Mouse (Mus musculus): Measurements from ENCODE around the gene Mansc4. TPM values are rescaled to one million over a fixed set of nuclear protein-coding genes. Genes with fewer than 3 reads are reported as not detected.

Mansc4 gene
- total and polyA plus RNA-seq, 3 experiments, result 0.21 TPM; not detected in 2

DNA sequence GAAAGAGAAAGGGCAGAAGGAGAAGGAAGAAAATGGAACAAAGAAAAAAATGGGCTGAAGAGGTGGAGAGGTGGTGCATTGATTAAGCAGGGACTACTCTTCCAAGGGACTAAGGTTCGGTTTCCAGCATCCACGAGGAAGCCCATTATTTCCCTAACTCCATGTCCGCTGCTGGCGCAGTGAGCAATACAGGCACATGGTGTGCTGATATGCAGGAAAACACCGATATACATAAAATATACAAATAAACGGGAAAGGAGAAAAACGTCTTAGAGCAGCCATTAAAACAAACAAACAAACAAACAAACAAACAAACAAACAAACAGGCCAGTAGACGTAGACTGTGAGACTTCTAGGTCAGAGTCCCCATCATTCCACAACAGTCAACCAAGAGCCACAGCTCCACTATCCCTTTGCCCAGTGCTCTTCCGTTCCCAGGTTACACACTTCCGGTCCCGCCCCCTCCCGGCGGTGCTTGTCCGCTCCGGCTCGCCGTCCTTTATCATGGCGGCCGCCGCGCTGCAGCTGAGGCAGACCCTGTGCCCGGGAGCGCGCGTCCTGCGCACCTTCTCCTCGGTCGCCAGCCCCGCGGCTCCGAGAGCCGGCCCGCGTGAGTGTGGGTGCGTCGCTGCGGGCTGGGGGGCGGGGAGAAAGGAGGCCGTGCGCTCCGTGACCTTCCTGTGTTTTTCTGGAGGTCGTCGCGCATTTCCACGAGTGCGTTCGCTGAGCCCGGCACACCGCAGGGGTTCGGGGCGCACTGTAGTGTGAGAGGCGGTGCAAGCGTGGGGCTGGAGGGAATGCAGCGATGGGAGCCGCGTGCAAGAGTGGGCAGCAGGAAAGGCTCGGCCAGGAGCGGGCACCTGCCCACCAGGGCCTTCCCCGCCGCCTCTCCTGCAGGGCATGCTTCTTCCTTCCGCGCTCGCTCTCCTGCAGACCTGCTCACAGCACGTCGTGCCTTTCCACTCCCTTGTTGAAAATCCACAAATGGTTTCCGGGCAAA lies 44.2 kb downstream of the Mansc4 start, which contains the start of gene Mrps35 (continued):
- peak; percentile 48 for TF ChIP-seq CHD1 (IDR thresholded peaks at IDR 0.05; ENCODE audit: low read depth, low read length)
- TF ChIP-seq SMC3 (IDR thresholded peaks at IDR 0.05; ENCODE audit: low read depth, low read length), result no peak; the same call in 1 of the 2 replicates
- TF ChIP-seq ZMIZ1 (IDR thresholded peaks at IDR 0.05; ENCODE audit: low read depth, low read length), result peak; percentile 90
- TF ChIP-seq TAL1 (IDR thresholded peaks at IDR 0.05; ENCODE audit: low read length), result no peak
- peak; percentile 76 for TF ChIP-seq MAX (IDR thresholded peaks at IDR 0.05; ENCODE audit: low read length)
- TF ChIP-seq TCF12 (IDR thresholded peaks at IDR 0.05; ENCODE audit: low read depth, low read length), result peak; percentile 86
- TF ChIP-seq POLR2AphosphoS5 (IDR thresholded peaks at IDR 0.05; ENCODE audit: borderline replicate concordance, low read depth, low read length), result no peak; the same call in 1 of the 2 replicates
- TF ChIP-seq ELF1 (IDR thresholded peaks at IDR 0.05; ENCODE audit: low read depth, low read length), result peak; percentile 81
- no peak for TF ChIP-seq MEF2A (IDR thresholded peaks at IDR 0.05; ENCODE audit: extremely low read depth, insufficient replicate concordance, low read depth, low read length, poor library complexity, severe bottlenecking)
- TF ChIP-seq GATA1 (IDR thresholded peaks at IDR 0.05; ENCODE audit: low read depth, low read length), result no peak
- TF ChIP-seq ZC3H11A (IDR thresholded peaks at IDR 0.05; ENCODE audit: low read depth, low read length), result no peak
- TF ChIP-seq MAFK (IDR thresholded peaks at IDR 0.05; ENCODE audit: borderline replicate concordance, low read depth, low read length), result no peak
- no peak for TF ChIP-seq CTCF (IDR thresholded peaks at IDR 0.05 in 2 of 3, conservative IDR thresholded peaks at IDR 0.05 in 1 of 3; ENCODE audit: control insufficient read depth in 1 of 3, insufficient read depth in 1 of 3, low read depth in 2 of 3, low read length in 3 of 3, poor library complexity in 1 of 3, severe bottlenecking in 1 of 3)
- no peak for TF ChIP-seq USF2 (IDR thresholded peaks at IDR 0.05; ENCODE audit: borderline replicate concordance in 1 of 2, insufficient read depth in 1 of 2, low read depth in 1 of 2, low read length in 2 of 2)

DNA sequence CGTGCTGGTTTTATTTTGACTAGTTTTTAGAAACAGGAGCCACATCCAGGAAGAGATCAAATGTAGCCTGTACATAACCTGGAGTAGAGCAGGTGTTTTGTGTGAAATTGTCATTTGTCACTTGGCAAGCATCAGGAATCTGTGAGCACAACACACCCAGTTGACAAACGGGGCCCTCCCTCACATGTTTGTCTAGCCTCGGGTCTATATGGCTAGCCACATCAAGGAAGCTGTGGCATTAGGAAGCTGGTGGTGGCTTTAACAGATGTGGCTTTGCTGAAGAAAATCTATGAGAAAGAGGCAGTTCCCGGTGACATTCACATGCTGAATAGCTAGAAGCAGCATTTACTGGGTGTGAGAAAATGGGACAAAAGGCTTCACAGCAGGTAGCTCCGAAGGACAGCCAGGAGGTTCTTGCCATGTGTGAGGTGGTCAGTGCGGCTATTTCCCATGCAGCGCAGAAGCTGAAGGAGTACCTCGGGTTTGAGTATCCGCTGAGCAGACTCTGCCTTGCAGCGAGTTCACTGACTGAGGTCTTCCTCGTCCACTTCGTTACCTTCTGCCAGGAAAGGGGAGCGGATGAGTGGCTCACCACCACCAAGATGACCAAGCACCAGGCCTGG lies 54.4 kb downstream of the Mansc4 start, which contains the start of gene Rep15:
Rep15 (plus strand) TSS at position 282 of the 623 bp plus-strand sequence.
- Histone ChIP-seq H3K36me3 (ENCODE audit: control insufficient read depth in 1 of 2, insufficient read depth in 2 of 2, low read length in 2 of 2) (no peaks in the 10 kb centered on the region), H3K4me1 (ENCODE audit: control insufficient read depth in 1 of 2, insufficient read depth in 2 of 2, low read length in 2 of 2) (no peaks in the 10 kb centered on the region), H3K27ac (ENCODE audit: control insufficient read depth, low read depth, low read length) (no peak within 1 kb of the TSS), H3K79me2 (ENCODE audit: control insufficient read depth, insufficient read depth, low read length, poor library complexity) (no peaks in the 10 kb centered on the region), H3K4me3 (ENCODE audit: control insufficient read depth in 1 of 2, insufficient read depth in 1 of 2, low read depth in 2 of 2, low read length in 2 of 2) (no peak within 1 kb of the TSS), H3K9me3 (replicated peaks; ENCODE audit: insufficient read depth, low read length) (no peaks in the 10 kb centered on the region), H3K9ac (ENCODE audit: control insufficient read depth, low read depth, low read length, poor library complexity, severe bottlenecking) (no peak within 1 kb of the TSS), H3K27me3 (ENCODE audit: control insufficient read depth in 1 of 2, insufficient read depth in 2 of 2, low read length in 2 of 2) (no peaks in the 10 kb centered on the region)
- no peak for TF ChIP-seq SMC3 (IDR thresholded peaks at IDR 0.05; ENCODE audit: low read depth, low read length)
- no peak for TF ChIP-seq JUND (IDR thresholded peaks at IDR 0.05; ENCODE audit: low read depth, low read length)
- TF ChIP-seq TCF12 (IDR thresholded peaks at IDR 0.05; ENCODE audit: low read depth, low read length), result no peak
- TF ChIP-seq GABPA (IDR thresholded peaks at IDR 0.05; ENCODE audit: low read depth, low read length), result no peak
- no peak for TF ChIP-seq POLR2A (IDR thresholded peaks at IDR 0.05; ENCODE audit: control insufficient read depth in 1 of 2, insufficient read depth in 1 of 2, low read depth in 1 of 2, low read length in 2 of 2, poor library complexity in 1 of 2)
- TF ChIP-seq E2F4 (IDR thresholded peaks at IDR 0.05; ENCODE audit: borderline replicate concordance, low read depth, low read length), result no peak
- no peak for TF ChIP-seq ZNF384 (IDR thresholded peaks at IDR 0.05; ENCODE audit: low read depth, low read length)
- TF ChIP-seq MAZ (IDR thresholded peaks at IDR 0.05; ENCODE audit: low read depth, low read length), result no peak
- TF ChIP-seq USF2 (IDR thresholded peaks at IDR 0.05; ENCODE audit: borderline replicate concordance in 1 of 2, insufficient read depth in 1 of 2, low read depth in 1 of 2, low read length in 2 of 2), result no peak
- TF ChIP-seq MYB (IDR thresholded peaks at IDR 0.05; ENCODE audit: low read depth, low read length), result no peak
- DNase-seq (ENCODE audit: low read depth, low spot score), result no peak
